9 mouse cellular contexts compared by ENCODE assay signal in genomic region chr7:3302556-3303275, GRCm38 (mm10). TPM values are rescaled to one million over a fixed set of nuclear protein-coding genes. Genes with fewer than 3 reads are reported as not detected.
DNase-seq lines count a peak whose midpoint lies in the region; ATAC-seq and TF ChIP-seq lines count a peak whose summit lies in the region.
"Had no signal": no experiment of that assay in that cellular context is flagged by ENCODE, and none has a peak within 500 bp of the region (broad histone marks: within the 10 kb centered on the region; RNA-seq: fewer than 3 reads in every experiment).

No protein-coding gene starts in this region.

- peaks cover 23% of the 10 kb centered on the region for H3K4me1 ChIP-seq in lung, adult 2 months (ENCODE audit: control insufficient read depth, insufficient read depth, low read length)
- H3K4me1 ChIP-seq in hindbrain, embryonic 11.5 days (replicated peaks; ENCODE audit: control insufficient read depth, insufficient read depth, low read length), result peaks cover 6% of the 10 kb centered on the region; the same call in 1 of the 2 replicates

- peak overlapping the region; percentile 74 for H3K4me2 ChIP-seq in hindbrain, embryonic 11.5 days (replicated peaks; ENCODE audit: low read depth, low read length)

- TF ChIP-seq CTCF in lung, adult 2 months (IDR thresholded peaks at IDR 0.05; ENCODE audit: insufficient read depth, low read length), result no peak

- ATAC-seq in hindbrain, embryonic 11.5 days (ENCODE audit: low FRiP score), result peak; percentile 23
- no peak for ATAC-seq in CD4-positive, CD25-positive, alpha-beta regulatory T cell, adult 4 months

- no peaks in the 10 kb centered on the region for H3K36me3 ChIP-seq in hindbrain, embryonic 11.5 days (ENCODE audit: control insufficient read depth, insufficient read depth, low read length)

- H3K27ac ChIP-seq in hindbrain, embryonic 11.5 days (ENCODE audit: low read depth, low read length), result no peak overlapping the region
- H3K27ac ChIP-seq: macrophage had no signal

- WGBS in lung, adult 2 months, result 3% methylated on average over 16 of the region's 16 CpGs
- 3% methylated on average over 16 of the region's 16 CpGs for WGBS in hindbrain, embryonic 11.5 days

- H3K9ac ChIP-seq in hindbrain, embryonic 11.5 days (ENCODE audit: low read depth, low read length), result no peak overlapping the region

- peak overlapping the region; percentile 41 for H3K4me3 ChIP-seq in lung, adult 2 months (replicated peaks; ENCODE audit: extremely low read depth, low read depth, low read length)
- peak overlapping the region; percentile 27 for H3K4me3 ChIP-seq in hindbrain, embryonic 11.5 days (ENCODE audit: low read depth, low read length)

- DNase-seq in lung, adult 2 months, result no peak
- DNase-seq in lung, postnatal 25 days (ENCODE audit: low spot score), result no peak
- DNase-seq in embryo, embryonic 9.5 days (ENCODE audit: extremely low spot score), result peak; percentile 37
- peak; percentile 64 for DNase-seq in hindbrain, embryonic 11.5 days (ENCODE audit: low spot score)
- DNase-seq in lung, postnatal 36 days, result peak; percentile 59
- DNase-seq in left cerebral cortex, adult 11 months (ENCODE audit: low spot score), result no peak
- DNase-seq in right cerebral cortex, postnatal 14 days, result no peak

- H3K27me3 ChIP-seq in hindbrain, embryonic 11.5 days (ENCODE audit: control insufficient read depth, insufficient read depth, low read length), result peaks cover 31% of the 10 kb centered on the region

- H3K9me3 ChIP-seq in hindbrain, embryonic 11.5 days (ENCODE audit: control insufficient read depth, low read length), result no peaks in the 10 kb centered on the region

- TF ChIP-seq POLR2A in lung, adult 2 months (IDR thresholded peaks at IDR 0.05; ENCODE audit: borderline replicate concordance, extremely low read depth, low read depth, low read length), result no peak

RNA-seq across cellular contexts. Expression of gene Prkcg, which starts 13.7 kb away (rescaled TPM):
- 5.6 and 5.9 TPM in 2 replicates for polyA plus RNA-seq in lung, adult 2 months (2012; rRNA removed)
- 0.15 and 0.65 TPM in 2 replicates for polyA plus RNA-seq in hindbrain, embryonic 11.5 days (2014; fragmentation: Nextera tagmentation; extraction: Ambion mirVana)
- polyA plus RNA-seq in CD4-positive, CD25-positive, alpha-beta regulatory T cell, adult 4 months (2017; shearing (Covaris generic)), result not detected

RNA-seq across cellular contexts. Expression of gene Myadm, which starts 13.8 kb away (rescaled TPM):
- 429 and 524 TPM in 2 replicates for polyA plus RNA-seq in lung, adult 2 months (2012; rRNA removed)
- 41.3 and 44.3 TPM in 2 replicates for polyA plus RNA-seq in hindbrain, embryonic 11.5 days (2014; fragmentation: Nextera tagmentation; extraction: Ambion mirVana)
- 1 to 10 TPM; 7.5 to 7.8 TPM for polyA plus RNA-seq in CD4-positive, CD25-positive, alpha-beta regulatory T cell, adult 4 months (2017; shearing (Covaris generic))

RNA-seq across cellular contexts. Expression of gene Cacng7, which starts 30.0 kb away (rescaled TPM):
- polyA plus RNA-seq in lung, adult 2 months (2012; rRNA removed), result 3.3 and 7.4 TPM in 2 replicates
- polyA plus RNA-seq in hindbrain, embryonic 11.5 days (2014; fragmentation: Nextera tagmentation; extraction: Ambion mirVana), result 3.9 and 4.6 TPM in 2 replicates
- polyA plus RNA-seq in CD4-positive, CD25-positive, alpha-beta regulatory T cell, adult 4 months (2017; shearing (Covaris generic)), result not detected
- polyA plus RNA-seq: macrophage had no signal

RNA-seq across cellular contexts. Expression of gene Nlrp12, which starts 53.2 kb away (rescaled TPM):
- 0.25 and 0.50 TPM in 2 replicates for polyA plus RNA-seq in lung, adult 2 months (2012; rRNA removed)
- polyA plus RNA-seq in hindbrain, embryonic 11.5 days (2014; fragmentation: Nextera tagmentation; extraction: Ambion mirVana), result 0.05 TPM in 1 of 2 replicates, not detected in the other
- polyA plus RNA-seq in CD4-positive, CD25-positive, alpha-beta regulatory T cell, adult 4 months (2017; shearing (Covaris generic)), result not detected

Comparison
In these comparisons a context has a peak if more than half of its experiments do, and no peak if none do; other contexts are left out.
1. DNase-seq: peak in embryo, embryonic 9.5 days (single experiment), hindbrain, embryonic 11.5 days (single experiment) and lung, postnatal 36 days (single experiment); none in lung, adult 2 months (single experiment), lung, postnatal 25 days (single experiment), left cerebral cortex, adult 11 months (single experiment) and right cerebral cortex, postnatal 14 days (single experiment).